Mouse (Mus musculus): ENCODE data around the gene Crip3. TPM values are rescaled to one million over a fixed set of nuclear protein-coding genes. Genes with fewer than 3 reads are reported as not detected.

The Crip3 gene
- polyA plus RNA-seq (2012; fragmentation: generic; extraction: Trizol): not detected

GRCm38 (mm10) chr17:46428761-46429414 is at the start of gene Crip3:
Gene Crip3 (plus strand): TSS chr17:46428926.
- H3K4me2 ChIP-seq (ENCODE audit: low read depth): no peak within 1 kb of the TSS
- TF ChIP-seq MYOG (IDR thresholded peaks at IDR 0.05; ENCODE audit: control insufficient read depth in 1 of 3, insufficient read depth in 1 of 3, insufficient read length in 2 of 3, low read depth in 2 of 3): no peak
- TF ChIP-seq USF1 (IDR thresholded peaks at IDR 0.05; ENCODE audit: low read depth): no peak
- H3K79me2 ChIP-seq (ENCODE audit: control insufficient read depth, insufficient read depth): no peaks in the 10 kb centered on the region
- no peaks in the 10 kb centered on the region for H3K36me3 ChIP-seq (ENCODE audit: control insufficient read depth, insufficient read depth)
- no peak within 1 kb of the TSS for H3ac ChIP-seq (ENCODE audit: control insufficient read depth, insufficient read length)
- no peak within 1 kb of the TSS for H3K4me3 ChIP-seq
- peaks cover 35% of the 10 kb centered on the region for H3K27me3 ChIP-seq (ENCODE audit: control insufficient read depth, insufficient read depth, insufficient read length)

GRCm38 (mm10) chr17:46383294-46384060 is 45.2 kb upstream of the Crip3 start, which contains the start of gene Zfp318:
Gene Zfp318 (plus strand): TSS chr17:46383731.
- Histone ChIP-seq H3K4me2 (ENCODE audit: low read depth) (peak within 1 kb of the TSS; percentile 75), H3K4me3 (peak within 1 kb of the TSS; percentile 35), H3ac (ENCODE audit: control insufficient read depth, insufficient read length) (peak within 1 kb of the TSS; percentile 90)

GRCm38 (mm10) chr17:46384061-46384801 is 44.5 kb upstream of the Crip3 start:
- Histone ChIP-seq H3K4me2 (ENCODE audit: low read depth) (peak overlapping the region; percentile 75), H3K79me2 (ENCODE audit: control insufficient read depth, insufficient read depth) (peaks cover 4% of the 10 kb centered on the region), H3ac (ENCODE audit: control insufficient read depth, insufficient read length) (peak overlapping the region; percentile 90), H3K4me3 (peak overlapping the region; percentile 35), H3K36me3 (ENCODE audit: control insufficient read depth, insufficient read depth) (peaks cover 6% of the 10 kb centered on the region), H3K27me3 (ENCODE audit: control insufficient read depth, insufficient read depth, insufficient read length) (no peaks in the 10 kb centered on the region)
- TF ChIP-seq SRF (IDR thresholded peaks at IDR 0.05; ENCODE audit: control insufficient read depth, insufficient read length, low read depth) (no peak), POLR2A (IDR thresholded peaks at IDR 0.05; ENCODE audit: insufficient read length, low read depth) (no peak), E2F4 (IDR thresholded peaks at IDR 0.05; ENCODE audit: insufficient read depth) (no peak), POLR2AphosphoS2 (IDR thresholded peaks at IDR 0.05; ENCODE audit: insufficient read length, low read depth) (no peak), USF1 (IDR thresholded peaks at IDR 0.05; ENCODE audit: low read depth) (no peak), TCF12 (IDR thresholded peaks at IDR 0.05; ENCODE audit: insufficient read depth, poor library complexity, severe bottlenecking) (no peak), MAX (IDR thresholded peaks at IDR 0.05; ENCODE audit: low read depth) (no peak), MYOG (IDR thresholded peaks at IDR 0.05; ENCODE audit: control insufficient read depth in 1 of 3, insufficient read depth in 1 of 3, insufficient read length in 2 of 3, low read depth in 2 of 3) (no peak), REST (IDR thresholded peaks at IDR 0.05; ENCODE audit: insufficient read depth, insufficient read length) (no peak), CEBPB (IDR thresholded peaks at IDR 0.05; ENCODE audit: insufficient read depth, poor library complexity, severe bottlenecking) (no peak), TCF3 (IDR thresholded peaks at IDR 0.05; ENCODE audit: insufficient read length, low read depth) (no peak), MYOD1 (IDR thresholded peaks at IDR 0.05; ENCODE audit: control insufficient read depth in 1 of 3, insufficient read length in 2 of 3, low read depth in 2 of 3) (no peak)

More at GRCm38 (mm10) chr17:46383294-46384060, 45.2 kb upstream of the Crip3 start, which contains the start of gene Zfp318:
- peaks cover 4% of the 10 kb centered on the region for H3K79me2 ChIP-seq (ENCODE audit: control insufficient read depth, insufficient read depth)
- TF ChIP-seq POLR2AphosphoS2 (IDR thresholded peaks at IDR 0.05; ENCODE audit: insufficient read length, low read depth): peak; percentile 94
- TF ChIP-seq USF1 (IDR thresholded peaks at IDR 0.05; ENCODE audit: low read depth): peak; percentile 93
- TF ChIP-seq MYOD1 (IDR thresholded peaks at IDR 0.05; ENCODE audit: control insufficient read depth in 1 of 3, insufficient read length in 2 of 3, low read depth in 2 of 3): peak in 1 of 3 experiments; percentile 52
- TF ChIP-seq TCF12 (IDR thresholded peaks at IDR 0.05; ENCODE audit: insufficient read depth, poor library complexity, severe bottlenecking): no peak
- peak; percentile 98 for TF ChIP-seq POLR2A (IDR thresholded peaks at IDR 0.05; ENCODE audit: insufficient read length, low read depth)
- TF ChIP-seq SRF (IDR thresholded peaks at IDR 0.05; ENCODE audit: control insufficient read depth, insufficient read length, low read depth): no peak
- H3K27me3 ChIP-seq (ENCODE audit: control insufficient read depth, insufficient read depth, insufficient read length): no peaks in the 10 kb centered on the region
- peaks cover 6% of the 10 kb centered on the region for H3K36me3 ChIP-seq (ENCODE audit: control insufficient read depth, insufficient read depth)

- H3ac ChIP-seq (ENCODE audit: control insufficient read depth, insufficient read length): no peak overlapping the region
Observed at GRCm38 (mm10) chr17:46388200-46388599, 40.5 kb upstream of the Crip3 start.

More at GRCm38 (mm10) chr17:46388200-46388599, 40.5 kb upstream of the Crip3 start:
- H3K4me2 ChIP-seq (ENCODE audit: low read depth): no peak overlapping the region
- TF ChIP-seq REST (IDR thresholded peaks at IDR 0.05; ENCODE audit: insufficient read depth, insufficient read length): no peak
- no peak for TF ChIP-seq POLR2A (IDR thresholded peaks at IDR 0.05; ENCODE audit: insufficient read length, low read depth)
- no peak for TF ChIP-seq SRF (IDR thresholded peaks at IDR 0.05; ENCODE audit: control insufficient read depth, insufficient read length, low read depth)
- no peak for TF ChIP-seq MYOG (IDR thresholded peaks at IDR 0.05; ENCODE audit: control insufficient read depth in 1 of 3, insufficient read depth in 1 of 3, insufficient read length in 2 of 3, low read depth in 2 of 3)
- H3K27me3 ChIP-seq (ENCODE audit: control insufficient read depth, insufficient read depth, insufficient read length): no peaks in the 10 kb centered on the region
- peaks cover 12% of the 10 kb centered on the region for H3K36me3 ChIP-seq (ENCODE audit: control insufficient read depth, insufficient read depth)
- peaks cover 4% of the 10 kb centered on the region for H3K79me2 ChIP-seq (ENCODE audit: control insufficient read depth, insufficient read depth)
- H3K4me3 ChIP-seq: no peak overlapping the region
